Mouse (Mus musculus) cerebellum, postnatal 10 days (tissue): ENCODE data around the gene Wdr34.

Experiments used
- DNase-seq, 2 experiments: peaks; one replicate each; pipeline ENCODE4 v3.0.0; 2021; ENCODE audit warnings: mixed read lengths in 2 of 2

The Wdr34 gene

GRCm38 (mm10) chr2:30048699-30049388, at the start of gene Wdr34:
TSS of gene Wdr34 (minus strand) at chr2:30048881.
- peak; percentile 99 for DNase-seq

- DNase-seq, result peak; percentile 80 to 81
Measured at GRCm38 (mm10) chr2:30095882-30096527, 47.3 kb upstream of the Wdr34 start.

GRCm38 (mm10) chr2:30094208-30094588, 45.5 kb upstream of the Wdr34 start:
- DNase-seq, result peak; percentile 46 to 49

GRCm38 (mm10) chr2:30093471-30094207, 45.0 kb upstream of the Wdr34 start, which contains the start of gene Zdhhc12:
TSS of gene Zdhhc12 (minus strand) at chr2:30093648.
- peak; percentile 94 to 96 for DNase-seq

GRCm38 (mm10) chr2:30092280-30092918, 43.7 kb upstream of the Wdr34 start:
- no peak for DNase-seq

- DNase-seq, result no peak
Measured at GRCm38 (mm10) chr2:30091521-30091920, 42.8 kb upstream of the Wdr34 start.

GRCm38 (mm10) chr2:30087310-30087709, 38.6 kb upstream of the Wdr34 start:
- DNase-seq, result no peak

GRCm38 (mm10) chr2:30084632-30085031, 36.0 kb upstream of the Wdr34 start:
- DNase-seq, result peak in 1 of 2 experiments; percentile 25

GRCm38 (mm10) chr2:30084113-30084512, 35.4 kb upstream of the Wdr34 start:
- DNase-seq, result no peak

- DNase-seq, result peak; percentile 41 to 49
Measured at GRCm38 (mm10) chr2:30080181-30080800, 31.6 kb upstream of the Wdr34 start.

GRCm38 (mm10) chr2:30078760-30079159, 30.1 kb upstream of the Wdr34 start:
- no peak for DNase-seq

GRCm38 (mm10) chr2:30078349-30078712, 29.6 kb upstream of the Wdr34 start:
- DNase-seq, result no peak

GRCm38 (mm10) chr2:30077502-30078348, 29.0 kb upstream of the Wdr34 start, which contains the start of gene Pkn3:
TSS of gene Pkn3 (plus strand) at chr2:30077684.
- DNase-seq, result peak; percentile 87 to 92

GRCm38 (mm10) chr2:30076959-30077358, 28.3 kb upstream of the Wdr34 start:
- DNase-seq, result no peak

- no peak for DNase-seq
Measured at GRCm38 (mm10) chr2:30076439-30076838, 27.8 kb upstream of the Wdr34 start.

GRCm38 (mm10) chr2:30075625-30076024, 26.9 kb upstream of the Wdr34 start:
- no peak for DNase-seq

GRCm38 (mm10) chr2:30073285-30073684, 24.6 kb upstream of the Wdr34 start:
- no peak for DNase-seq

- no peak for DNase-seq
Measured at GRCm38 (mm10) chr2:30072875-30073274, 24.2 kb upstream of the Wdr34 start.

GRCm38 (mm10) chr2:30067962-30068361, 19.3 kb upstream of the Wdr34 start:
- no peak for DNase-seq

GRCm38 (mm10) chr2:30067031-30067888, 18.6 kb upstream of the Wdr34 start:
- DNase-seq, result peak; percentile 70 to 75
